Mouse (Mus musculus) small intestine, adult 2 months (tissue): ENCODE measurements at regions not wholly inside any gene's neighbourhood (a gene's known extent, or its start where the extent isn't known, plus 50 kb on each side); places are given as distances from the start of the nearest gene placed in this dataset.

ENCODE experiments used
- H3K27ac ChIP-seq: fragments of 200-500 bp; 2 replicates; pipeline ENCODE4 v1.5.1; 2012; ENCODE audit warnings: low read depth, low read length, control low read depth, inconsistent platforms; ENCODE audit not compliant: insufficient read depth
- H3K27me3 ChIP-seq: fragments of 200-500 bp; 2 replicates; pipeline ENCODE4 v1.6.1; 2012; ENCODE audit warnings: mild to moderate bottlenecking, moderate library complexity, low read length, inconsistent platforms; ENCODE audit not compliant: control insufficient read depth, insufficient read depth
- H3K36me3 ChIP-seq: fragments of 200-500 bp; 2 replicates; pipeline ENCODE4 v1.6.1; 2012; ENCODE audit warnings: mild to moderate bottlenecking, low read length, control low read depth, inconsistent platforms; ENCODE audit not compliant: control insufficient read depth, insufficient read depth
- H3K4me1 ChIP-seq: fragments of 200-500 bp; 2 replicates; pipeline ENCODE4 v1.6.1; 2012; ENCODE audit warnings: low read length, inconsistent platforms, mixed read lengths; ENCODE audit not compliant: control insufficient read depth, insufficient read depth, insufficient read length
- H3K4me3 ChIP-seq: fragments of 200-500 bp; 2 replicates; pipeline ENCODE4 v1.5.1; 2012; ENCODE audit warnings: low read depth, mild to moderate bottlenecking, control low read depth, inconsistent platforms, low read length, moderate library complexity
- CTCF ChIP-seq: fragments of 200-500 bp; IDR thresholded peaks from 2 replicates; pipeline ENCODE4 v1.5.1; 2012; ENCODE audit warnings: low read depth, mild to moderate bottlenecking, control low read depth, inconsistent platforms, low read length, moderate library complexity, mixed read lengths; ENCODE audit not compliant: insufficient replicate concordance, insufficient read length; ENCODE audit errors: extremely low read depth
- POLR2A ChIP-seq: fragments of 200-500 bp; IDR thresholded peaks from 2 replicates; pipeline ENCODE4 v1.6.1; 2012; ENCODE audit warnings: low read depth, mild to moderate bottlenecking, control low read depth, inconsistent platforms, low read length, moderate library complexity
- WGBS: fragments of 180-500 bp; shearing (Covaris S2); methylation state at CpG from one replicate; pipeline ENCODE4 v1.1.7; 2018; 5-methylcytosine and 5-hydroxymethylcytosine counted together

GRCm38 (mm10) chr16:93533205-93533604 lies 70.7 kb downstream of the Setd4 start:
- no peaks in the 10 kb centered on the region for H3K27me3 ChIP-seq
- 7% methylated on average over 4 of the region's 4 CpGs for WGBS
- H3K4me3 ChIP-seq: no peak overlapping the region
- TF ChIP-seq POLR2A (no peak), CTCF (no peak)
- H3K4me1 ChIP-seq: no peaks in the 10 kb centered on the region
- H3K27ac ChIP-seq: no peak overlapping the region
- H3K36me3 ChIP-seq: no peaks in the 10 kb centered on the region

GRCm38 (mm10) chr16:93531937-93532336 lies 71.9 kb downstream of the Setd4 start:
- 72% methylated on average over 8 of the region's 8 CpGs for WGBS

GRCm38 (mm10) chr16:93522485-93522884 lies 81.4 kb downstream of the Setd4 start:
- TF ChIP-seq POLR2A (no peak), CTCF (no peak)
- Histone ChIP-seq H3K4me1 (no peaks in the 10 kb centered on the region), H3K27me3 (no peaks in the 10 kb centered on the region), H3K36me3 (no peaks in the 10 kb centered on the region), H3K27ac (no peak overlapping the region), H3K4me3 (no peak overlapping the region)
- 52% methylated on average over 2 of the region's 2 CpGs for WGBS

More at GRCm38 (mm10) chr16:93531937-93532336, 71.9 kb downstream of the Setd4 start:
- H3K27me3 ChIP-seq: no peaks in the 10 kb centered on the region
- no peaks in the 10 kb centered on the region for H3K4me1 ChIP-seq
- no peak overlapping the region for H3K4me3 ChIP-seq
- H3K36me3 ChIP-seq: no peaks in the 10 kb centered on the region
- no peak for TF ChIP-seq POLR2A
- TF ChIP-seq CTCF: no peak
- no peak overlapping the region for H3K27ac ChIP-seq

- H3K4me1 ChIP-seq: no peaks in the 10 kb centered on the region
- TF ChIP-seq POLR2A (no peak), CTCF (no peak)
- H3K27ac ChIP-seq: no peak overlapping the region
- WGBS: 79% methylated on average over 3 of the region's 3 CpGs
- no peaks in the 10 kb centered on the region for H3K27me3 ChIP-seq
- no peak overlapping the region for H3K4me3 ChIP-seq
- no peaks in the 10 kb centered on the region for H3K36me3 ChIP-seq
These were observed 83.4 kb downstream of the Setd4 start for GRCm38 (mm10) chr16:93520481-93520880.

- no peak for TF ChIP-seq CTCF
- no peak for TF ChIP-seq POLR2A
- Histone ChIP-seq H3K27me3 (no peaks in the 10 kb centered on the region), H3K4me3 (no peak overlapping the region), H3K36me3 (no peaks in the 10 kb centered on the region), H3K4me1 (no peaks in the 10 kb centered on the region), H3K27ac (no peak overlapping the region)
- 92% methylated on average over 1 of the region's 1 CpGs for WGBS
These were observed 85.2 kb downstream of the Setd4 start for GRCm38 (mm10) chr16:93518620-93519019.

- TF ChIP-seq CTCF (no peak), POLR2A (no peak)
- Histone ChIP-seq H3K4me3 (no peak overlapping the region), H3K4me1 (no peaks in the 10 kb centered on the region), H3K36me3 (no peaks in the 10 kb centered on the region), H3K27me3 (no peaks in the 10 kb centered on the region), H3K27ac (no peak overlapping the region)
- 44% methylated on average over 5 of the region's 5 CpGs for WGBS
These were observed 87.1 kb downstream of the Setd4 start for GRCm38 (mm10) chr16:93516793-93517192.

- WGBS: 77% methylated on average over 5 of the region's 5 CpGs
- Histone ChIP-seq H3K27me3 (no peaks in the 10 kb centered on the region), H3K4me3 (no peak overlapping the region), H3K36me3 (no peaks in the 10 kb centered on the region), H3K4me1 (no peaks in the 10 kb centered on the region), H3K27ac (no peak overlapping the region)
- TF ChIP-seq POLR2A (no peak), CTCF (no peak)
These were observed 88.4 kb downstream of the Setd4 start for GRCm38 (mm10) chr16:93515456-93515941.
